Mouse (Mus musculus) heart, embryonic 12.5 days (tissue): ENCODE data around the gene Grik5. TPM values are rescaled to one million over a fixed set of nuclear protein-coding genes. Genes with fewer than 3 reads are reported as not detected.

ENCODE experiments used
- ATAC-seq: fragments of 200-750 bp; cut with Nextera tagmentation; 2 replicates; pipeline ENCODE4 v1.8.0; 2017; ENCODE audit warnings: moderate TSS enrichment, moderate library complexity; ENCODE audit not compliant: insufficient number of reproducible peaks, low FRiP score
- H3K27ac ChIP-seq: fragments of 300-500 bp; sonication (generic); 2 replicates; pipeline ENCODE4 v1.5.1; 2016; ENCODE audit warnings: mild to moderate bottlenecking, moderate library complexity; ENCODE audit not compliant: poor library complexity, severe bottlenecking
- H3K27me3 ChIP-seq: fragments of 300-500 bp; sonication (generic); replicated peaks from 2 replicates; pipeline ENCODE4 v1.6.1; 2016; ENCODE audit warnings: mild to moderate bottlenecking, moderate library complexity
- H3K36me3 ChIP-seq: fragments of 300-500 bp; sonication (generic); 2 replicates; pipeline ENCODE4 v1.6.1; 2016; ENCODE audit warnings: mild to moderate bottlenecking, moderate library complexity
- H3K4me1 ChIP-seq: fragments of 300-500 bp; sonication (generic); replicated peaks from 2 replicates; pipeline ENCODE4 v1.6.1; 2016; ENCODE audit warnings: mild to moderate bottlenecking
- H3K4me2 ChIP-seq: fragments of 300-500 bp; sonication (generic); 2 replicates; pipeline ENCODE4 v1.6.1; 2016; ENCODE audit warnings: mild to moderate bottlenecking, moderate library complexity
- H3K4me3 ChIP-seq: fragments of 300-500 bp; sonication (generic); 2 replicates; pipeline ENCODE4 v1.5.1; 2016; ENCODE audit warnings: mild to moderate bottlenecking
- H3K9ac ChIP-seq: fragments of 300-500 bp; sonication (generic); 2 replicates; pipeline ENCODE4 v1.6.1; 2016; ENCODE audit warnings: mild to moderate bottlenecking, moderate library complexity
- H3K9me3 ChIP-seq: fragments of 300-500 bp; sonication (generic); replicated peaks from 2 replicates; pipeline ENCODE4 v1.6.1; 2016; ENCODE audit warnings: mild to moderate bottlenecking, moderate library complexity
- WGBS: fragments of 180-500 bp; shearing (Covaris S2); methylation state at CpG from one replicate; pipeline ENCODE4 v1.1.7; 2016; 5-methylcytosine and 5-hydroxymethylcytosine counted together
- polyA plus RNA-seq: library from polyadenylated mRNA; unstranded; fragments of >200 nt; fragmentation: Nextera tagmentation; extraction: Ambion mirVana; gene quantifications from 2 replicates; pipeline ENCODE4 v1.2.1, GENCODE M21; 2016

Grik5 gene
- polyA plus RNA-seq, 1 experiment from 2014 or later: 7.7 TPM

DNA sequence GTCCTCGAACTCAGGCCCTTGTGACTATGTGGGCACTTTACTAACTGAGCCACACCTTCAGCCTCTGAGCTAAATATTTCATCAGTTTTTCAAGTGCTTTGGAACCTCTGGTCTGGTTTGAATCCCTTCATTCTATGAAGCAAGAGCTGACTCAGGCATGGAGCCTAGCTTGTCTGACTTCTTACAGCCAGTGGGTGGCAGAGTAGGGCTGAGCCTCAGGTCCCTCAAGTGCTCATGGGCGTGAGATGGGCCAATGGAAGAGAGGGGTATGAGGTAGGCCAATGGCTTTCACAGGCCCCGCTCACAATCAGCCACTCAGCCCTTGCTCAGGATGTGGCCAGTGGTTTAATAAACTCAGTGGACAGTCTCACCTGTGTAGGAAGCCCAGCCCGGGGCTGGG is 27.4 kb upstream of the Grik5 start:
- WGBS: 44% methylated on average over 4 of the region's 4 CpGs
- Histone ChIP-seq H3K9ac (no peak overlapping the region), H3K27me3 (peaks cover 38% of the 10 kb centered on the region), H3K4me2 (no peak overlapping the region), H3K9me3 (no peaks in the 10 kb centered on the region), H3K27ac (no peak overlapping the region), H3K4me3 (no peak overlapping the region), H3K36me3 (no peaks in the 10 kb centered on the region), H3K4me1 (no peaks in the 10 kb centered on the region)
- no peak; the same call in 1 of the 2 replicates for ATAC-seq

DNA sequence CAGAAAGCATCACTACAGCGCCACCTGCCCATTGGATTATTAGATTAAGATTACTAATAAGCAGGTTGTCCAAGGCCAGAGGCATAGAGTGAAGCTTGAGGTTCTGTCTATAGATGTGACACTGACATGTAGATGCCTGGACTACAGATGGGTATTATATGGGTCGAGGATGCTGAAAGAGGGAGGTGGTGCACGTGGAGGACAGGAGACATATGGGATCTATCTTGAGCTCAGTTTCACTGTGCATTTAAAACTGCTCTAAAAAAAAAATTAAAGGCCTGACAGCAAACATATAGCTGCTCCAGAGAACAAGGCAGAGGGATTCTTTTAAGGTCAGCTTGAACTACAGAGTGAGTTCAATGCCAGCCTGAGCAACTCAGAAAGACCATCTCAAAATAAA is 26.0 kb upstream of the Grik5 start:
- H3K36me3 ChIP-seq: no peaks in the 10 kb centered on the region
- no peaks in the 10 kb centered on the region for H3K9me3 ChIP-seq
- ATAC-seq: no peak
- no peak overlapping the region for H3K4me2 ChIP-seq
- H3K4me1 ChIP-seq: peaks cover 3% of the 10 kb centered on the region
- WGBS: 65% methylated on average over 3 of the region's 3 CpGs
- H3K9ac ChIP-seq: no peak overlapping the region
- H3K4me3 ChIP-seq: no peak overlapping the region
- no peak overlapping the region for H3K27ac ChIP-seq
- peaks cover 45% of the 10 kb centered on the region for H3K27me3 ChIP-seq

DNA sequence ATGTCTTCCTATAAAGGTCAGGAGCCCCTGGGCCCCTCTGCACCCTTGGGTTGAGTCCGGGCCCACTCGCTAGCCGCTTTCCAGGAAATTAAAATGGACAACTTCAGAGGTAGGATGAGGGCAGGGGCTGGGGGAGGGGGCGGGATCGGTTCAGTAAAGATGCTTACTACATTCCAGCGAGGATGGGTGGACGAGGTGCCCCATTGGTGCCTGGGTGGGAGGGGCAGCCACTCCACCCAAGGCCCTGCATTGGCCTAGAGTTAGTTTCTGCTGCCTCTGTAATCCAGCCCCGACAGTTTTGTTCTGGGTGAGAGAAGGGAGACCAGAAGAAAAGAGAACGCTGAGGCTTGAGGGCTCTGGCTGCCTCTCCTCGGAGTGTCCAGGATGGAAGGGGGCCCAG is 17.7 kb upstream of the Grik5 start:
- ATAC-seq: no peak
- no peaks in the 10 kb centered on the region for H3K9me3 ChIP-seq
- no peak overlapping the region for H3K4me2 ChIP-seq
- H3K9ac ChIP-seq: no peak overlapping the region
- peaks cover 7% of the 10 kb centered on the region for H3K36me3 ChIP-seq
- H3K27ac ChIP-seq: no peak overlapping the region
- H3K27me3 ChIP-seq: peaks cover 21% of the 10 kb centered on the region
- peaks cover 24% of the 10 kb centered on the region for H3K4me1 ChIP-seq
- no peak overlapping the region for H3K4me3 ChIP-seq
- WGBS: 38% methylated on average over 10 of the region's 10 CpGs

DNA sequence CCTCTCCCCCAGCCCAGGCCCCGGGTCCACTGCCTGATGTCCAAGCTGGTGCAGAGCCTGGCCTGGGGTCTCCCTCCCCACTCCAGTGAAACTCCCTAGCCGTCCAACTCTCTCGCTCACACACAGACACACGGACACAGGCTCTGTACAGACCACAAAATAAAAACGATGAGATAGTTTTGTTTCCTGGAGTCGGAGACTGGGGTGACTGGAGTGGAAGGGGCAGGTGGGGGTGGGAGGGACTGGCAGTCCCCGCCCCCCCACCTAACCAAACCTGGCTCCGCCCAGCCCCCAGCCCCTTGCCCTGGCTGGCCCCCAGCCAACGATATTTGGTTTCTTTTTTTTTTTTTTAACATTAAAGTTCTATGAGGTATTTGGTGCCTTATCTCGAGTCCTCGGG is 16.8 kb upstream of the Grik5 start:
- Histone ChIP-seq H3K4me1 (peaks cover 28% of the 10 kb centered on the region), H3K36me3 (peaks cover 16% of the 10 kb centered on the region), H3K4me2 (no peak overlapping the region), H3K9ac (peak overlapping the region; percentile 31; the same call in 1 of the 2 replicates), H3K9me3 (no peaks in the 10 kb centered on the region), H3K27me3 (peaks cover 17% of the 10 kb centered on the region), H3K27ac (no peak overlapping the region), H3K4me3 (no peak overlapping the region)
- no peak for ATAC-seq
- 33% methylated on average over 11 of the region's 11 CpGs for WGBS

DNA sequence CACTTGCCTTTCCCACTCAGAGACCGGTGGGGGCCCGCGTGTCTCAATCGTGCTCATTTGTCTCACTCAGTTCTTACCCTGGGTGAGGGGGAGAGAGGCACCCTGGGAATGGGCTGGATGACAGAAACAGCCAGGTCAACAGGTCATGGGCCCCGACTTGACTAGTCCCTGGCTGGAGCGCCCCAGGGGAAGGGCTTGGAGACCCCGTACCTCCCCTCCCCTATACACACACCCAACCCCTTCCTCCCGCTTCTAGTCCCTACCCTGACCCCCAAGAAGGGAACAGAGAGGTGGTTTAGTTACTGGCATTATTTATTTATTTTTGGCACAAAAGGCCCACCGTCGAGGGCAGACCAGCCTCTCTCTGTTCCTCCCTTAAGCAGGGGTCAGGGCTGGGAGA is 16.4 kb upstream of the Grik5 start:
- H3K36me3 ChIP-seq: peaks cover 21% of the 10 kb centered on the region
- H3K4me1 ChIP-seq: peaks cover 28% of the 10 kb centered on the region
- no peak overlapping the region for H3K9ac ChIP-seq
- WGBS: 21% methylated on average over 10 of the region's 10 CpGs
- ATAC-seq: no peak
- no peak overlapping the region for H3K27ac ChIP-seq
- H3K4me2 ChIP-seq: no peak overlapping the region
- no peak overlapping the region for H3K4me3 ChIP-seq
- peaks cover 17% of the 10 kb centered on the region for H3K27me3 ChIP-seq
- no peaks in the 10 kb centered on the region for H3K9me3 ChIP-seq

DNA sequence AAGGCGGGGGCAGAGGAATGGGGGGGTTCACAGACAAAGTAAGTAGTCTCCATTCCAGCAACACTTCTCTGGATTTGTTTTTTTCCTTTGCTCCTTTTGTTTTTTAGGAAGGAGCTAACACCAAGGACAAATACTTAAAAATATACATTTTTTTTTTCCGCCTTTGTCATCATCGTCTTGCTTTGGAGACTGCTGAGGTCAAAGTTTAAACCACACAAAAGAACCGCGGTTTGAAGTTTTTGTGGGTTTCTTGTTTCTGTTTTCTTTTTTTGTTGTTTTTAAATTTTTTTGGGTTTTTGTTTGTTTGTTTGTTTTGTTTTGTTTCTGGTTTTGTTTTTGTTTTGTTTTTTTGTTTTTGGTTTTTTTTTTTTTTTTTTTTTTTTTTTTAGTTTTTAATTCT is 15.8 kb upstream of the Grik5 start:
- no peaks in the 10 kb centered on the region for H3K9me3 ChIP-seq
- H3K4me2 ChIP-seq: no peak overlapping the region
- peaks cover 26% of the 10 kb centered on the region for H3K36me3 ChIP-seq
- WGBS: 75% methylated on average over 5 of the region's 5 CpGs
- no peak overlapping the region for H3K9ac ChIP-seq
- H3K4me3 ChIP-seq: no peak overlapping the region
- H3K4me1 ChIP-seq: peaks cover 26% of the 10 kb centered on the region
- ATAC-seq: no peak
- H3K27ac ChIP-seq: no peak overlapping the region
- H3K27me3 ChIP-seq: peaks cover 12% of the 10 kb centered on the region

DNA sequence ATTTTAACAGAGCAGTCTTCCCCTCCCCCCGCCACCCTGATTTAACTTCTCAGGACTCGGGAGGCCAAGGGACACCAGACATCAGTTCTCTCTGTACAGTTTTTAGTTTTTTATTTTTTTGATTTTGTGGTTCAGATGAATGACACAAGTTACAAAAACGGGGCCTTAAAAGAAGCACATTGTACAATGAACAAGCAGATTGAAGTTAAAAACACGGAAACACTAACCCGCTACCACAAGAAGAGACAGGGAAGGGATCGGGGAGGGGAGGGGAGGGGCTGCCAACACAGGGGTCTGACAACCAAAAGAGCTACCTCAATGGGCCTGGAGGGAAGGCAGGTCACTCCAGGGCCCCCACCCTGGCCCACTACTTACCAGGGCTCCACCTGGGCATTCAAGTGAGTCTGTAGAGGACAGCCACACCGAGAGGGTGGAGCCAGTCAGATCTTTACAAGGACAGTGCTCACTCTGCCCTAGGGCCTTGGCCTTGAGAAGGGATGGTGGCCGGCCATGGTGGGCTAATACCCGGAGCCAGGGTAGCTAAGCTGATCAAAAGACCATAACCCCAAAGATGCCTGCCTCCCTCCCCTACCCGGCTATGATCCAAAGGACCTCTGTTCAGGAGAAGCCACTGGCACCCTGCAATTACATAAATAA is 15.2 kb upstream of the Grik5 start:
- Histone ChIP-seq H3K4me1 (peaks cover 28% of the 10 kb centered on the region), H3K27me3 (peaks cover 6% of the 10 kb centered on the region; the same call in 1 of the 2 replicates), H3K9me3 (no peaks in the 10 kb centered on the region), H3K27ac (no peak overlapping the region), H3K36me3 (peaks cover 32% of the 10 kb centered on the region), H3K4me3 (no peak overlapping the region), H3K4me2 (no peak overlapping the region), H3K9ac (no peak overlapping the region)
- WGBS: 63% methylated on average over 10 of the region's 10 CpGs
- no peak for ATAC-seq

DNA sequence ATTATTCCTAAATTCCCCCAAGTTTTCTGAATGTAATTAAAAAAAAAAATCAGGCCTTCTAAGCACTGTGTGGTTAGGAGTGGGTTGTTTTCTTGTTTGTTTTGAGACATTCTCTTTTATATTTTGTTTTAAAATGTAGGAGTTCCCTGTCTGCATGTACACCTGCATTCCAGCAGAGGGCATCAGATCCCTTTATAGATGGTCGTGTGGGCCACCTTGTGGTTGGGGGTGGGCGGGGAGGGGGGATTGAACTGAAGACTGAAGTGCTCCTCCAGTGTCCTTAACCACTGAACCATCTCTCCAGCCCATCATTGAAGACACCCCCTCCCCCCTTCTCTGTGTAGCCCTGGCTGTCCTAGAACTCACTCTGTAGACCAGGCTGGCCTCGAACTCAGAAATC is 14.5 kb upstream of the Grik5 start:
- H3K9ac ChIP-seq: no peak overlapping the region
- H3K27me3 ChIP-seq: 0 out of 2 replicates have a peak, but pooled peaks cover 2% of the 10 kb centered on the region
- no peak overlapping the region for H3K27ac ChIP-seq
- peaks cover 28% of the 10 kb centered on the region for H3K4me1 ChIP-seq
- no peak overlapping the region for H3K4me2 ChIP-seq
- 50% methylated on average over 3 of the region's 3 CpGs for WGBS
- H3K4me3 ChIP-seq: no peak overlapping the region
- no peaks in the 10 kb centered on the region for H3K9me3 ChIP-seq
- ATAC-seq: no peak
- peaks cover 40% of the 10 kb centered on the region for H3K36me3 ChIP-seq

DNA sequence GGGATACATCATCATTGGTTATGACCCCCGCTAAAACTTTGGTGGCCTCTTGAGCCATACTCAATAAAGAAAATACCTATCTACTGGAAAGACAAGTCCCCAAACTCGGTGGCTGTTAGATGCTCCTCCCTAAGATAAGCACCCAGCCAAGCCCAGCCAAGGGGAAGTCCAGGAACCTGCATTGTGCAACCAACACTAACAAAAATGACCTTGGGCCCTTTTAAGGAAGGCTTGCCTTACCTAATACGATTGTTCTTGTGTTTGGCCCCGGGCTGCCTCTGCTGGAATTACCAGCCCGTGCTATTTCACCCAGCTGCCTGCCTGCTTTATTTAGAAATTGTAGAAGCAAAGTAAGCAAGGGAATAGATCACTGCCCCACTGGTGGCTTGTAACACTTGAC is 12.5 kb upstream of the Grik5 start:
- Histone ChIP-seq H3K9ac (no peak overlapping the region), H3K36me3 (peaks cover 60% of the 10 kb centered on the region), H3K4me1 (peaks cover 24% of the 10 kb centered on the region), H3K27me3 (no peaks in the 10 kb centered on the region), H3K4me3 (no peak overlapping the region), H3K27ac (peak overlapping the region; percentile 37; the same call in 1 of the 2 replicates), H3K4me2 (no peak overlapping the region), H3K9me3 (no peaks in the 10 kb centered on the region)
- no peak for ATAC-seq
- 66% methylated on average over 5 of the region's 5 CpGs for WGBS

DNA sequence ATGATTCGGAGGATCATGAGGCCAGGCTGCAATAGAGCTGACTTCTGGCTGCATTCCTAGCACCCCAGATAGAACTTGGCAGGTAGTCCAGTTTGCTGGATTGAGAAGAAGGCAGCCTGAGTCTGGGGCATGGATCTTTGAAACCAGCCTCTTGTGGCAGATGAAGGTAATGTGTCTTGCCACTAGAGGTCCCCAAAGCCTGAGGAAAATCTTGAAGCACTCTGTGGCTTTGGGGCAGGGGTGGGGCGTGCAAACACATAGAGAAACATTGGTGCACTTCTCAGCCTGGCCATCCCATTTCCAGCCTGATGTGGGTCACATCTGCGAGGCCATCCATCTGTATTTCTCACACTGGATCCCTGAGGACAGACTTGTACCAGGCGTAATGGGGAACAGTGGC is 10.4 kb upstream of the Grik5 start:
- H3K27me3 ChIP-seq: no peaks in the 10 kb centered on the region
- H3K27ac ChIP-seq: no peak overlapping the region; the same call in 1 of the 2 replicates
- H3K4me2 ChIP-seq: no peak overlapping the region
- H3K36me3 ChIP-seq: peaks cover 64% of the 10 kb centered on the region
- peaks cover 35% of the 10 kb centered on the region for H3K4me1 ChIP-seq
- no peak overlapping the region for H3K4me3 ChIP-seq
- no peak overlapping the region for H3K9ac ChIP-seq
- H3K9me3 ChIP-seq: no peaks in the 10 kb centered on the region
- WGBS: 86% methylated on average over 4 of the region's 4 CpGs
- ATAC-seq: no peak

DNA sequence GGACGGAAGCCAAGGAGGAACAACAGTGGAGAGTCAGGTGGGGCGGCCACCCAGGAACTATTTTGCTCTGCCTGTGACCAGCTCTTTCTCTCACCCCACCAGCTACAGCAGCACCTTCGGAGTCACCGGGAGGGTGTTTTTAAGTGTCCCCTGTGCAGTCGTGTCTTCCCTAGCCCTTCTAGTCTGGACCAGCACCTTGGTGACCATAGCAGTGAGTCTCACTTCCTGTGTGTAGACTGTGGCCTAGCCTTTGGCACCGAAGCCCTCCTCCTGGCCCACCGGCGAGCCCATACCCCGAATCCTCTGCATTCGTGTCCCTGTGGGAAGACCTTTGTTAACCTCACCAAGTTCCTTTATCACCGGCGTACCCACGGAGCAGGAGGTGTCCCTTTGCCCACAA is 8.3 kb upstream of the Grik5 start:
- WGBS: 94% methylated on average over 13 of the region's 13 CpGs
- Histone ChIP-seq H3K9ac (no peak overlapping the region), H3K4me3 (no peak overlapping the region), H3K4me1 (peaks cover 43% of the 10 kb centered on the region), H3K27ac (no peak overlapping the region), H3K9me3 (no peaks in the 10 kb centered on the region), H3K36me3 (peaks cover 62% of the 10 kb centered on the region), H3K4me2 (no peak overlapping the region), H3K27me3 (no peaks in the 10 kb centered on the region)
- no peak for ATAC-seq

DNA sequence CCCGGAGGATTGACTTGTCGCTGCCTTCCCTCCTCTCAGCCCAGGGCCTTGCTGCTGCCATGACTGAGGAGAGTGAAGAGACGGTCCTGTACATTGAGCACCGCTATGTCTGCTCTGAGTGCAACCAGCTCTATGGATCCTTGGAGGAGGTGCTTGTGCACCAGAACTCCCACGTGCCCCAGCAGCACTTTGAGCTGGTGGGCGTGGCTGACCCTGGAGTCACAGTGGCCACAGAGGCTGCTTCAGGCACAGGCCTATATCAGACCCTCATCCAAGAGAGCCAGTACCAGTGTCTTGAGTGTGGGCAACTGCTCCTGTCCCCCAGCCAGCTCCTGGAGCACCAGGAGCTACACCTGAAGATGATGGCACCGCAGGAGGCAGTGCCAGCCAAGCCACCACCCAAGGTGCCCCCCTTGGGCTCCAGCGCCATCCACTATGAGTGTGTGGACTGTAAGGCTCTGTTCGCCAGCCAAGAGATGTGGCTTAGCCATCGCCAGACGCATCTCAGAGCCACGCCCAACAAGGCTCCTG is 7.4 kb upstream of the Grik5 start:
- 83% methylated on average over 12 of the region's 12 CpGs for WGBS
- no peak for ATAC-seq
- Histone ChIP-seq H3K36me3 (peaks cover 53% of the 10 kb centered on the region), H3K9ac (0 out of 2 replicates have a peak overlapping the region, but pooled peaks have one; percentile 45), H3K27me3 (no peaks in the 10 kb centered on the region), H3K4me2 (no peak overlapping the region), H3K4me1 (peaks cover 36% of the 10 kb centered on the region), H3K9me3 (no peaks in the 10 kb centered on the region), H3K4me3 (no peak overlapping the region), H3K27ac (no peak overlapping the region)
